Mouse (Mus musculus): ENCODE data around the gene Olfr904. TPM values are rescaled to one million over a fixed set of nuclear protein-coding genes. Genes with fewer than 3 reads are reported as not detected.

Olfr904 gene
- polyA plus RNA-seq, 1 experiment from 2014 or later = not detected

Other genes starting within 250 kb of the Olfr904 start
- gene Olfr894, start 245.1 kb upstream of the Olfr904 start, polyA plus RNA-seq (2015; fragmentation: Nextera tagmentation; extraction: Ambion mirVana) = not detected in 2 replicates
- gene Olfr143, start 210.4 kb upstream of the Olfr904 start, polyA plus RNA-seq (2015; fragmentation: Nextera tagmentation; extraction: Ambion mirVana) = not detected in 2 replicates
- gene Olfr895, start 195.3 kb upstream of the Olfr904 start, polyA plus RNA-seq (2015; fragmentation: Nextera tagmentation; extraction: Ambion mirVana) = not detected in 2 replicates
- gene Olfr896-ps1, start 172.0 kb upstream of the Olfr904 start, polyA plus RNA-seq (2015; fragmentation: Nextera tagmentation; extraction: Ambion mirVana) = not detected in 2 replicates
- gene Olfr25, start 134.1 kb upstream of the Olfr904 start, polyA plus RNA-seq (2015; fragmentation: Nextera tagmentation; extraction: Ambion mirVana) = not detected in 2 replicates
- gene Olfr898, start 114.7 kb upstream of the Olfr904 start, polyA plus RNA-seq (2015; fragmentation: Nextera tagmentation; extraction: Ambion mirVana) = not detected in 2 replicates
- not detected in 2 replicates for gene Olfr250, start 96.2 kb upstream of the Olfr904 start, polyA plus RNA-seq (2015; fragmentation: Nextera tagmentation; extraction: Ambion mirVana)
- not detected in 2 replicates for gene Olfr251, start 86.1 kb upstream of the Olfr904 start, polyA plus RNA-seq (2015; fragmentation: Nextera tagmentation; extraction: Ambion mirVana)
- not detected in 2 replicates for gene Olfr147, start 61.4 kb upstream of the Olfr904 start, polyA plus RNA-seq (2015; fragmentation: Nextera tagmentation; extraction: Ambion mirVana)
- gene Olfr901, start 33.7 kb upstream of the Olfr904 start, polyA plus RNA-seq (2015; fragmentation: Nextera tagmentation; extraction: Ambion mirVana) = not detected in 2 replicates
- gene Olfr902, start 15.5 kb upstream of the Olfr904 start, polyA plus RNA-seq (2015; fragmentation: Nextera tagmentation; extraction: Ambion mirVana) = not detected in 2 replicates
- not detected in 2 replicates for gene Olfr905, start 8.0 kb downstream of the Olfr904 start, polyA plus RNA-seq (2015; fragmentation: Nextera tagmentation; extraction: Ambion mirVana)
- gene Olfr906, start 23.9 kb downstream of the Olfr904 start, polyA plus RNA-seq (2015; fragmentation: Nextera tagmentation; extraction: Ambion mirVana) = not detected in 2 replicates
- not detected in 2 replicates for gene Olfr907, start 32.7 kb downstream of the Olfr904 start, polyA plus RNA-seq (2015; fragmentation: Nextera tagmentation; extraction: Ambion mirVana)
- gene Olfr911-ps1, start 58.4 kb downstream of the Olfr904 start, polyA plus RNA-seq (2015; fragmentation: Nextera tagmentation; extraction: Ambion mirVana) = not detected in 2 replicates
- gene Olfr910, start 74.7 kb downstream of the Olfr904 start, polyA plus RNA-seq (2015; fragmentation: Nextera tagmentation; extraction: Ambion mirVana) = not detected in 2 replicates
- gene Olfr912, start 117.0 kb downstream of the Olfr904 start, polyA plus RNA-seq (2015; fragmentation: Nextera tagmentation; extraction: Ambion mirVana) = not detected in 2 replicates
- gene Olfr913, start 129.6 kb downstream of the Olfr904 start, polyA plus RNA-seq (2015; fragmentation: Nextera tagmentation; extraction: Ambion mirVana) = not detected in 2 replicates
- not detected in 2 replicates for gene Olfr914, start 142.0 kb downstream of the Olfr904 start, polyA plus RNA-seq (2015; fragmentation: Nextera tagmentation; extraction: Ambion mirVana)
- gene Olfr916, start 196.7 kb downstream of the Olfr904 start, polyA plus RNA-seq (2015; fragmentation: Nextera tagmentation; extraction: Ambion mirVana) = not detected in 2 replicates
- not detected in 2 replicates for gene Olfr917, start 202.7 kb downstream of the Olfr904 start, polyA plus RNA-seq (2015; fragmentation: Nextera tagmentation; extraction: Ambion mirVana)
- gene Olfr918, start 211.5 kb downstream of the Olfr904 start, polyA plus RNA-seq (2015; fragmentation: Nextera tagmentation; extraction: Ambion mirVana) = not detected in 2 replicates
- not detected in 2 replicates for gene Olfr919, start 240.5 kb downstream of the Olfr904 start, polyA plus RNA-seq (2015; fragmentation: Nextera tagmentation; extraction: Ambion mirVana)

Measured in heart, embryonic 15.5 days (tissue).